Mouse (Mus musculus) ES-E14 (cell line): ENCODE measurements at regions not wholly inside any gene's neighbourhood (a gene's known extent, or its start where the extent isn't known, plus 50 kb on each side); places are given as distances from the start of the nearest gene placed in this dataset.

Experiments
- CHD2 ChIP-seq: IDR thresholded peaks from 2 replicates; pipeline ENCODE4 v1.6.1; 2014; ENCODE audit warnings: mild to moderate bottlenecking, low read depth, low read length, inconsistent platforms
- HCFC1 ChIP-seq: IDR thresholded peaks from 2 replicates; pipeline ENCODE4 v1.6.1; 2012; ENCODE audit warnings: low read length, inconsistent platforms, borderline replicate concordance; ENCODE audit not compliant: insufficient read depth
- MAFK ChIP-seq: IDR thresholded peaks from 2 replicates; pipeline ENCODE4 v1.6.1; 2014; ENCODE audit warnings: mild to moderate bottlenecking, low read depth, low read length, inconsistent platforms; ENCODE audit not compliant: insufficient read depth
- ZNF384 ChIP-seq: IDR thresholded peaks from 2 replicates; pipeline ENCODE4 v1.6.1; 2012; ENCODE audit warnings: low read depth, low read length, inconsistent platforms

GRCm38 (mm10) chr16:50515039-50515438 is 75.9 kb downstream of the Ccdc54 start:
- TF ChIP-seq ZNF384 (no peak), MAFK (no peak), CHD2 (no peak), HCFC1 (no peak)
